Mouse (Mus musculus) liver, adult 2 months (tissue): ENCODE measurements around the gene Fignl1. TPM values are rescaled to one million over a fixed set of nuclear protein-coding genes. Genes with fewer than 3 reads are reported as not detected.

ENCODE experiments used
- DNase-seq: peaks from one replicate; pipeline ENCODE4 v3.0.0-alpha.2; 2011; ENCODE audit warnings: low read depth, low spot score; ENCODE audit errors: extremely low read depth
- H3K27ac ChIP-seq: fragments of 200-500 bp; replicated peaks from 2 replicates; pipeline ENCODE4 v1.5.1; 2012; ENCODE audit warnings: low read depth, mild to moderate bottlenecking, control low read depth, inconsistent platforms, low read length; ENCODE audit not compliant: insufficient read depth
- H3K27me3 ChIP-seq: fragments of 200-500 bp; 2 replicates; pipeline ENCODE4 v1.6.1; 2012; ENCODE audit warnings: mild to moderate bottlenecking, moderate library complexity, low read length, inconsistent platforms; ENCODE audit not compliant: control insufficient read depth, insufficient read depth
- H3K36me3 ChIP-seq: fragments of 200-500 bp; 2 replicates; pipeline ENCODE4 v1.6.1; 2012; ENCODE audit warnings: low read length, inconsistent platforms; ENCODE audit not compliant: control insufficient read depth, insufficient read depth
- H3K4me1 ChIP-seq: fragments of 200-500 bp; 2 replicates; pipeline ENCODE4 v1.6.1; 2011; ENCODE audit warnings: low read length; ENCODE audit not compliant: control insufficient read depth, insufficient read depth
- H3K4me3 ChIP-seq: fragments of 200-500 bp; 2 replicates; pipeline ENCODE4 v1.5.1; 2011; ENCODE audit warnings: low read depth, mild to moderate bottlenecking, control low read depth, low read length, moderate library complexity; ENCODE audit not compliant: insufficient read depth
- H3K79me2 ChIP-seq: fragments of 200-500 bp; 2 replicates; pipeline ENCODE4 v1.6.1; 2012; ENCODE audit warnings: inconsistent platforms, mild to moderate bottlenecking, low read length, moderate library complexity; ENCODE audit not compliant: control insufficient read depth, insufficient read depth
- H3K9ac ChIP-seq: fragments of 200-500 bp; 2 replicates; pipeline ENCODE4 v1.6.1; 2012; ENCODE audit warnings: low read depth, mild to moderate bottlenecking, control low read depth, inconsistent platforms, low read length
- CTCF ChIP-seq: fragments of 200-500 bp; IDR thresholded peaks from 2 replicates; pipeline ENCODE4 v1.5.1; 2011; ENCODE audit warnings: low read depth, low read length, control low read depth
- POLR2A ChIP-seq: fragments of 200-500 bp; IDR thresholded peaks from 2 replicates; pipeline ENCODE4 v1.6.1; 2011; ENCODE audit warnings: low read length, control low read depth; ENCODE audit not compliant: insufficient read depth; ENCODE audit errors: extremely low read depth
- WGBS: fragments of 180-500 bp; shearing (Covaris S2); methylation state at CpG from one replicate; pipeline ENCODE4 v1.1.7; 2018; 5-methylcytosine and 5-hydroxymethylcytosine counted together
- polyA plus RNA-seq: library from polyadenylated mRNA; depleted of rRNA; stranded (reverse); fragments of >200 nt; gene quantifications from 2 replicates; pipeline ENCODE4 v1.2.3, GENCODE M21; 2012
- total RNA-seq: library from RNA; depleted of rRNA; stranded (reverse); fragments of >200 nt; gene quantifications from 2 replicates; pipeline ENCODE4 v1.2.3, GENCODE M21; 2014

The Fignl1 gene
- total and polyA plus RNA-seq, 2 experiments: 0.10 to 0.46 TPM

- Histone ChIP-seq H3K4me1 (no peaks in the 10 kb centered on the region), H3K27ac (no peak overlapping the region), H3K79me2 (no peaks in the 10 kb centered on the region), H3K9ac (no peak overlapping the region), H3K4me3 (no peak overlapping the region), H3K36me3 (peaks cover 38% of the 10 kb centered on the region), H3K27me3 (no peaks in the 10 kb centered on the region)
- DNase-seq: no peak
- no peak for TF ChIP-seq CTCF
- WGBS: 73% methylated on average over 3 of the region's 3 CpGs
Measured at GRCm38 (mm10) chr11:11820737-11821136, 12.0 kb upstream of the Fignl1 start.

- Histone ChIP-seq H3K27ac (no peak overlapping the region), H3K4me3 (no peak overlapping the region), H3K4me1 (no peaks in the 10 kb centered on the region), H3K27me3 (no peaks in the 10 kb centered on the region), H3K36me3 (peaks cover 38% of the 10 kb centered on the region), H3K79me2 (no peaks in the 10 kb centered on the region), H3K9ac (no peak overlapping the region)
- WGBS: 8% methylated on average over 2 of the region's 2 CpGs
- DNase-seq: peak; percentile 69
- TF ChIP-seq CTCF (peak; percentile 56), POLR2A (no peak)
Measured at GRCm38 (mm10) chr11:11820251-11820650, 11.5 kb upstream of the Fignl1 start.

GRCm38 (mm10) chr11:11819206-11819605 is 10.4 kb upstream of the Fignl1 start:
- WGBS: 92% methylated on average over 5 of the region's 5 CpGs

GRCm38 (mm10) chr11:11818797-11819196 is 10.0 kb upstream of the Fignl1 start:
- H3K9ac ChIP-seq: no peak overlapping the region
- no peaks in the 10 kb centered on the region for H3K79me2 ChIP-seq
- no peaks in the 10 kb centered on the region for H3K4me1 ChIP-seq
- H3K27me3 ChIP-seq: no peaks in the 10 kb centered on the region
- no peak overlapping the region for H3K4me3 ChIP-seq
- TF ChIP-seq CTCF: no peak
- no peak for TF ChIP-seq POLR2A
- H3K36me3 ChIP-seq: peaks cover 49% of the 10 kb centered on the region
- DNase-seq: peak; percentile 94
- 30% methylated on average over 6 of the region's 6 CpGs for WGBS
- no peak overlapping the region for H3K27ac ChIP-seq

More at GRCm38 (mm10) chr11:11819206-11819605, 10.4 kb upstream of the Fignl1 start:
- Histone ChIP-seq H3K9ac (no peak overlapping the region), H3K4me3 (no peak overlapping the region), H3K36me3 (peaks cover 45% of the 10 kb centered on the region), H3K27ac (no peak overlapping the region), H3K79me2 (no peaks in the 10 kb centered on the region), H3K27me3 (no peaks in the 10 kb centered on the region), H3K4me1 (no peaks in the 10 kb centered on the region)
- DNase-seq: no peak
- TF ChIP-seq CTCF (no peak), POLR2A (no peak)

- 88% methylated on average over 3 of the region's 3 CpGs for WGBS
- H3K9ac ChIP-seq: no peak overlapping the region
- no peaks in the 10 kb centered on the region for H3K79me2 ChIP-seq
- TF ChIP-seq POLR2A: no peak
- no peak for TF ChIP-seq CTCF
- no peak overlapping the region for H3K4me3 ChIP-seq
- DNase-seq: no peak
- no peaks in the 10 kb centered on the region for H3K27me3 ChIP-seq
- H3K27ac ChIP-seq: no peak overlapping the region
- H3K4me1 ChIP-seq: no peaks in the 10 kb centered on the region
- H3K36me3 ChIP-seq: peaks cover 37% of the 10 kb centered on the region
Measured at GRCm38 (mm10) chr11:11815737-11816136, 7.0 kb upstream of the Fignl1 start.

- H3K4me1 ChIP-seq: peaks cover 2% of the 10 kb centered on the region; the same call in 1 of the 2 replicates
- H3K79me2 ChIP-seq: no peaks in the 10 kb centered on the region
Measured at GRCm38 (mm10) chr11:11811906-11812480, 3.2 kb upstream of the Fignl1 start.

More at GRCm38 (mm10) chr11:11811906-11812480, 3.2 kb upstream of the Fignl1 start:
- WGBS: 27% methylated on average over 9 of the region's 9 CpGs
- no peak overlapping the region for H3K27ac ChIP-seq
- TF ChIP-seq POLR2A (no peak), CTCF (peak; percentile 87)
- peaks cover 22% of the 10 kb centered on the region for H3K36me3 ChIP-seq
- H3K4me3 ChIP-seq: no peak overlapping the region
- peak; percentile 58 for DNase-seq
- no peak overlapping the region for H3K9ac ChIP-seq
- H3K27me3 ChIP-seq: no peaks in the 10 kb centered on the region
